Mouse (Mus musculus) erythroblast, embryonic 14.5 days (primary cell): ENCODE data around the gene Agap2. TPM values are rescaled to one million over a fixed set of nuclear protein-coding genes. Genes with fewer than 3 reads are reported as not detected.
"Not testable (repeated sequence)": the region's sequence is repeated elsewhere in the genome, so short reads cannot be mapped to it uniquely, and the experiment has no call there.

ENCODE experiments used
- H3K27me3 ChIP-seq: 2 replicates; pipeline ENCODE4 v1.6.1; 2012; ENCODE audit warnings: inconsistent platforms; ENCODE audit not compliant: control insufficient read depth
- H3K36me3 ChIP-seq: 2 replicates; pipeline ENCODE4 v1.6.1; 2012; ENCODE audit warnings: mild to moderate bottlenecking, inconsistent platforms; ENCODE audit not compliant: control insufficient read depth
- H3K4me1 ChIP-seq: 2 replicates; pipeline ENCODE4 v1.6.1; 2012; ENCODE audit warnings: inconsistent platforms; ENCODE audit not compliant: control insufficient read depth
- H3K4me3 ChIP-seq: replicated peaks from 2 replicates; pipeline ENCODE3; 2012; ENCODE audit warnings: moderate library complexity, mild to moderate bottlenecking, inconsistent platforms
- H3K9me3 ChIP-seq: 2 replicates; pipeline ENCODE4 v1.6.1; 2012; ENCODE audit warnings: low read length, inconsistent platforms, mixed read lengths; ENCODE audit not compliant: control insufficient read depth
- GATA1 ChIP-seq: IDR thresholded peaks from 2 replicates; pipeline ENCODE4 v1.6.1; 2012; ENCODE audit warnings: low read length, inconsistent platforms, mixed read lengths
- TAL1 ChIP-seq: IDR thresholded peaks from 3 replicates; pipeline ENCODE4 v1.6.1; 2012; ENCODE audit warnings: low read length, inconsistent platforms, mixed read lengths
- polyA plus RNA-seq: library from polyadenylated mRNA; stranded (reverse); fragments of >175 nt; gene quantifications from 2 replicates; pipeline ENCODE4 v1.2.3, GENCODE M21; 2012

Agap2 gene
- polyA plus RNA-seq, 1 experiment: 0.10 TPM

- Histone ChIP-seq H3K9me3 (no peaks in the 10 kb centered on the region), H3K27me3 (no peaks in the 10 kb centered on the region), H3K4me1 (peaks cover 64% of the 10 kb centered on the region), H3K4me3 (peak overlapping the region; percentile 63), H3K36me3 (peaks cover 28% of the 10 kb centered on the region)
- no peak for TF ChIP-seq GATA1
- no peak for TF ChIP-seq TAL1
Measured at GRCm38 (mm10) chr10:127122018-127122417, 46.9 kb downstream of the Agap2 start.

- Histone ChIP-seq H3K9me3 (no peaks in the 10 kb centered on the region), H3K36me3 (peaks cover 21% of the 10 kb centered on the region), H3K4me3 (peak overlapping the region; percentile 63), H3K4me1 (peaks cover 71% of the 10 kb centered on the region), H3K27me3 (no peaks in the 10 kb centered on the region)
- TF ChIP-seq TAL1 (no peak), GATA1 (no peak)
Measured at GRCm38 (mm10) chr10:127122784-127123435, 47.8 kb downstream of the Agap2 start.

- TF ChIP-seq TAL1 (no peak), GATA1 (no peak)
- Histone ChIP-seq H3K4me1 (peaks cover 76% of the 10 kb centered on the region), H3K4me3 (peak overlapping the region; percentile 63)
Measured at GRCm38 (mm10) chr10:127123436-127123805, 48.3 kb downstream of the Agap2 start.

GRCm38 (mm10) chr10:127125210-127126001, 50.3 kb downstream of the Agap2 start:
- TF ChIP-seq GATA1 (no peak), TAL1 (no peak)
- H3K36me3 ChIP-seq: no peaks in the 10 kb centered on the region
- no peaks in the 10 kb centered on the region for H3K9me3 ChIP-seq
- no peak overlapping the region for H3K4me3 ChIP-seq
- H3K4me1 ChIP-seq: peaks cover 66% of the 10 kb centered on the region
- H3K27me3 ChIP-seq: no peaks in the 10 kb centered on the region

More at GRCm38 (mm10) chr10:127123436-127123805, 48.3 kb downstream of the Agap2 start:
- Histone ChIP-seq H3K27me3 (no peaks in the 10 kb centered on the region), H3K9me3 (no peaks in the 10 kb centered on the region), H3K36me3 (peaks cover 15% of the 10 kb centered on the region)

GRCm38 (mm10) chr10:127126579-127126978, 51.5 kb downstream of the Agap2 start:
- no peak for TF ChIP-seq TAL1
- TF ChIP-seq GATA1: no peak
- Histone ChIP-seq H3K36me3 (no peaks in the 10 kb centered on the region), H3K9me3 (no peaks in the 10 kb centered on the region), H3K27me3 (no peaks in the 10 kb centered on the region), H3K4me1 (peaks cover 57% of the 10 kb centered on the region), H3K4me3 (no peak overlapping the region)

GRCm38 (mm10) chr10:127127711-127128279, 52.7 kb downstream of the Agap2 start:
- no peaks in the 10 kb centered on the region for H3K36me3 ChIP-seq
- H3K9me3 ChIP-seq: no peaks in the 10 kb centered on the region
- peaks cover 47% of the 10 kb centered on the region for H3K4me1 ChIP-seq
- H3K27me3 ChIP-seq: no peaks in the 10 kb centered on the region
- no peak for TF ChIP-seq GATA1
- no peak for TF ChIP-seq TAL1
- H3K4me3 ChIP-seq: no peak overlapping the region

GRCm38 (mm10) chr10:127129431-127129830, 54.3 kb downstream of the Agap2 start:
- Histone ChIP-seq H3K27me3 (no peaks in the 10 kb centered on the region), H3K4me3 (no peak overlapping the region), H3K36me3 (no peaks in the 10 kb centered on the region), H3K4me1 (peaks cover 38% of the 10 kb centered on the region), H3K9me3 (no peaks in the 10 kb centered on the region)
- TF ChIP-seq TAL1 (no peak), GATA1 (no peak)

- Histone ChIP-seq H3K9me3 (no peaks in the 10 kb centered on the region), H3K4me1 (peaks cover 33% of the 10 kb centered on the region), H3K27me3 (no peaks in the 10 kb centered on the region), H3K36me3 (no peaks in the 10 kb centered on the region), H3K4me3 (no peak overlapping the region)
- TF ChIP-seq TAL1: no peak
- no peak for TF ChIP-seq GATA1
Measured at GRCm38 (mm10) chr10:127132469-127132868, 57.4 kb downstream of the Agap2 start.

GRCm38 (mm10) chr10:127134394-127135035, 59.4 kb downstream of the Agap2 start:
- not testable (repeated sequence) for H3K9me3 ChIP-seq, H3K36me3 ChIP-seq, H3K4me3 ChIP-seq, H3K27me3 ChIP-seq
- peaks cover 30% of the 10 kb centered on the region for H3K4me1 ChIP-seq
